Mouse (Mus musculus) bone marrow macrophage, adult 2 months (primary cell): ENCODE data around the gene Myo5a.

ENCODE experiments used
- CTCF ChIP-seq: IDR thresholded peaks from 2 replicates; pipeline ENCODE4 v1.5.1; 2012; ENCODE audit warnings: low read depth, mild to moderate bottlenecking, low read length, moderate library complexity
- POLR2A ChIP-seq: IDR thresholded peaks from 2 replicates; pipeline ENCODE4 v1.6.1; 2012; ENCODE audit warnings: mild to moderate bottlenecking, low read depth, low read length, borderline replicate concordance

DNA sequence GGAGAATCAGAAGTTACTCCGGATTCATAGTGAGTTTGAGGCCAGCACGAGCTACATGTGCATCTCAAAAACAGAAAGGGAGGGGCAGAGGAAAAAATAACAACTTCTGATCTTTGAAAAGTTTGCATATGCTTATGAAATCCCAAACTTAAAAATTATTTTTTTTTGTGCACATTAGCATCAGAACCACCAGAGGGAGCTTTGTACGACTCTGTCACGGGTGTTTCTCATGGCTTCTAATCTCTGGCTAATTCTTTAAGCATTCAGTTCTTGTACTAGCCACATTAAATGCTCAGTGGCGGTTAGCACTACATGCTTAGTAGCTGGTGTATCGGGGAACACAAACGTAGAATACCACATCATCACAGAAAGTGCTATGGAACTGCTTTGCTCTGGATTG is 37.7 kb upstream of the Myo5a start:
- TF ChIP-seq POLR2A (no peak), CTCF (no peak)
